Mouse (Mus musculus) embryo, embryonic 11.5 days (tissue): ENCODE measurements at regions not wholly inside any gene's neighbourhood (a gene's known extent, or its start where the extent isn't known, plus 50 kb on each side); places are given as distances from the start of the nearest gene placed in this dataset.

Source experiments
- DNase-seq: peaks from one replicate; pipeline ENCODE4 v3.0.0-alpha.2; 2012; ENCODE audit warnings: low read depth, low spot score

- no peak for DNase-seq
Observed at GRCm38 (mm10) chr3:83689068-83689976, 76.8 kb upstream of the Sfrp2 start.

DNA sequence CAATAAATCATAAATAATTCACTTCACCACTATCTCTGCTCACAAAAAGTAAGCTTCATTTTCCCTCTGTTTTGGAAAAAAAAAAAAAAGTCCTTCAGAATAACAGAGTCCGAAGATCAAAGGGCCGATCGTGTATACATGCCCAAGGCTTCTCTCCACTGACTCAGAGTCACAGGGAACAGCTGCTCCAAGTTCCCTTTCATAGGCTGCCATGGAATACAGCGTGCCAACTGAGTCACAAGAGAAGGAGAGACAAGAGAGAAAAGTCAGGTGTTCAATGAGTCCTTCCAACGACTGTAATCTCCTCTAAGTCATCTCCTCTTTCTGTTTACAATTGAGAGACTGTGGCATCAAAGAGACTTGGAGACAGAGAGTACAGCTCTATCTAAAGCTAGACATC lies 71.6 kb upstream of the Sfrp2 start:
- DNase-seq = no peak

GRCm38 (mm10) chr3:83699751-83700150 lies 66.4 kb upstream of the Sfrp2 start:
- no peak for DNase-seq

DNA sequence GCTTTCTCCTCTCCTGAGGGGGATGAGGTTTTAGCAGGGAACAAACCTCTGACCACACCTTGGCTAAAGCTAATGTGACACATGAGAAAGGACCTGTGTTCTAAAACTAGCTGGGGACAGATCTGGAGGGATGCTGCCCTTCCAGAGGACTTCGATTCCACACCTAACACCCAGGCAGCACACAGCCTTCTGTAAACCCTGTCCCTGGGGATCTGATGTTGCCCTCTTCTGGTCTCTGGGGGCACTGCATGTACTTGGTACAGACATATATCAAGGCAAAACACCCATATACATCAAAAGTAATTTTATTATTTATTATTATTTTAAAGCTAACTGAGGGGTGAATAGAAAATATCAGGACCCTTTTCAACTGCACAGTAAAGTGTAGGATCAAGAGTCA lies 65.0 kb upstream of the Sfrp2 start:
- DNase-seq = no peak

DNA sequence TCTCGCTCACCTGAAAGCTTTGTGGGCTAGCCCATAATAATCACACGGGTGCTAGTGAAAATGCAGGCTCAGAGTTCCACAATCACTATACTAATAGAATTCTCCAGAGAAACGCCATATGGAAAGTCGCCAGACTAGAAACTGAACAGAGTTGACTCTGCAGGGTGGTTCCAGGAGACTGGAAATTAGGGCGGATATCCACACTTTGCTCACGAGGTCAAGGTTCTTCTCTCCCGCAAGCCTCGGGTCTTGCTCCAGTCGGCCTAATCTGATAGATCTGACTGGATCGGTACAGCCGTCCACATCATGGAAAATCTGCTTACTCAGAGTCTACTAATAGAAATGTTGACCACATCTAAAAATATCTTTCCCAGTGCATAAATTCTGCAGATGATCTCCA lies 61.6 kb upstream of the Sfrp2 start:
- DNase-seq = no peak

GRCm38 (mm10) chr3:83705253-83705652 lies 60.9 kb upstream of the Sfrp2 start:
- no peak for DNase-seq

DNA sequence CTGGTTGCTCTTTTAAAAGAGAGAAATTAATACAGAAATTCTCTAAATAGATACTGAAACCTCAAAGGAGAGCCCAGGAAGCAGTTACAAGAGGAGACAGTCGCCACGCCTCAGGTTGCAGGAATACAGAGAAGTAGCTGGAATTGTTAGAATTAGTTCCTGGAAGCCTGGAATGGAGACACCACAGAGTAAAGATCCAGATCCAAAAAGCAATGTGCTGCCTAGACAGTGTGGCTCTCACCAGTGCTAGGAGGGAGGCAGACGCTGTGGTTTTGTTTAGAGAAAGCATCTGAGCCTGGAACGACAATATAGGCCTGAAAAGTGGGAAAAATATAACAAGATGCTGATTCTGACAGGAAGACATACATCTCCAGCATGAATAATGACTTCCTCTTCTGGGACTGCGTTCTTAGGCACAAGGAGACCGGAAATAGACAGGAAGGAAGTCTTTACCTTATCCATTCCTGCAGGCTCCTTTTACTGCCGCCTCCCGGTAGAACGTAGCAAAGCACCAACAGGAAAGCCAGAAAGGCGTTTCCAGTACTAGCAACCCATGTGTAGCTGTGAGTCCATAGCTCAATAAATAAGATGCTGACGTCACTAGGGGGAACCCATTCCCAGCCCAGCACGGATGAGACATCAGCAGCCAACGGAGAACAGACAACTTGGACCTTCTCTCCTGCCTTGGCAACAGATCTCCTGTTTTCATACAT lies 59.4 kb upstream of the Sfrp2 start:
- no peak for DNase-seq

GRCm38 (mm10) chr3:83707278-83707677 lies 58.8 kb upstream of the Sfrp2 start:
- DNase-seq = no peak

DNA sequence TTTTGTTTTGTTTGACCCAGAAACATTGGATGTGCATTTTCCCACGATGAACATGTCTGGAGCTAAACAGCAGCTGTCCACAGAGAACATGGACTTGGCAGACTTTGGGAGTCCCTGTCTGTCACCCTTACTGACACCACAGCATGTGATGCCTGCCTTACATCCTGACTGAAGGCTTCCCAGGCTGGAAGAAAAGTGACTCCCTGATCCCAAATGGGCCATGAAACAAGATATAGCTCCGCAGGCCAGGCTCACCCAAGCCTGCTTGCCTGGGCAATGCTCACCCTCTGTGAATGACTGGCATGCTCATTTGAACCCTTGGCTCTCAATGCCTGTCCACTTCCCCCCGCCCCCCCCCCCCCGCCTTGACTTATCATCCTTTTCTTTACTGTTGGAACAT lies 57.1 kb upstream of the Sfrp2 start:
- DNase-seq = no peak

GRCm38 (mm10) chr3:83709531-83709930 lies 56.6 kb upstream of the Sfrp2 start:
- no peak for DNase-seq

- no peak for DNase-seq
Observed at GRCm38 (mm10) chr3:83710995-83711541, 55.1 kb upstream of the Sfrp2 start.

- DNase-seq = no peak
Observed at GRCm38 (mm10) chr3:83712355-83712754, 53.8 kb upstream of the Sfrp2 start.

GRCm38 (mm10) chr3:83714572-83714971 lies 51.5 kb upstream of the Sfrp2 start:
- no peak for DNase-seq
